Mouse (Mus musculus): ENCODE measurements around the gene Gcnt2. TPM values are rescaled to one million over a fixed set of nuclear protein-coding genes. Genes with fewer than 3 reads are reported as not detected.
"Not testable (repeated sequence)": the region's sequence is repeated elsewhere in the genome, so short reads cannot be mapped to it uniquely, and the experiment has no call there.

The Gcnt2 gene
- polyA plus RNA-seq, 1 experiment: 9.2 TPM

GRCm38 (mm10) chr13:40988418-40988817, 128.9 kb downstream of the Gcnt2 start:
- H3K27me3 ChIP-seq (replicated peaks; ENCODE audit: control insufficient read depth, insufficient read depth, low read length): no peaks in the 10 kb centered on the region
- H3K4me3 ChIP-seq (ENCODE audit: insufficient read depth, low read depth, low read length): no peak overlapping the region
- H3K27ac ChIP-seq (ENCODE audit: insufficient read depth, low read depth, low read length): no peak overlapping the region
- DNase-seq: peak; percentile 20
- no peaks in the 10 kb centered on the region for H3K4me1 ChIP-seq (ENCODE audit: control insufficient read depth, insufficient read depth, low read length)
- no peak for TF ChIP-seq CTCF (conservative IDR thresholded peaks at IDR 0.05; ENCODE audit: insufficient read depth, insufficient read length, low read depth, low read length)
- no peak for TF ChIP-seq POLR2A (IDR thresholded peaks at IDR 0.05; ENCODE audit: low read depth, low read length)
- 35% methylated on average over 2 of the region's 2 CpGs for whole genome bisulfite sequencing
- H3K36me3 ChIP-seq (ENCODE audit: control insufficient read depth, insufficient read depth, low read length): no peaks in the 10 kb centered on the region

DNA sequence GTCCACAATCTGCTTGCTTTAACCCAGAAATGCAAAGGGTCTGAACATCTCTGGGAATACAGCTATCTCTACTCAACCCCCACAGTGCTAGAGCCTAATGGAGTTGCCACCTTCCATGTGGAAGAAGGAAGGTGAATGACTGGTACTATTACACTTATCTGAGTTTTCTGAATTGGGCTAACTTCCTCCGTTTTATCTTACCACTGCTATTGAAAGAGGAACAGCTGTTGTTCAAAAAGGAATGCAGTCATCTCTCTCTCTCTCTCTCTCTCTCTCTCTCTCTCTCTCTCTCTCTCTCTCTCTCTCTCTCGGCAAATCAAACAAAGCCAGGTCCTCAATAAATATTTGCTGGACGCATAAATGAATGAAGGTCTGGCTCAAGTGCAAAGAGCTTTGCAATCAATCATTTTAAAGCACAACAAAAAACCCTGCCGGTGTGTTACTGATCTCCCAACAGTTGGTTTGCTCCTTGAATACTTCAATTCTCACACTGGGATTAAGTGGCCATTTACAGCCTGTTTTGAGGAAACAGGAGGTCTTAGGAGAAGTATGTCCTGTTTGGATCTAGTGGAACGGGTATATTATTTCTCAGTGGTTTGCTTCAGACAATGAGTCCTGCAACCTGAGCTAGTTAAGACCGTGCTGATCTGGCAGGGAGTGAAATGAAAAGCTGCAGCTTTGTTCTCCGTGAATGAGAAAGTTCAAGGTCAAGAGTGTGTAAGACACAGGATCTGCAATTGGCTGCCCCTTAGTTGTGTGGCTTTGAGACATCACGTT, 135.1 kb downstream of the Gcnt2 start:
- 17% methylated on average over 8 of the region's 8 CpGs for WGBS
- no peak overlapping the region for H3K4me3 ChIP-seq (ENCODE audit: insufficient read depth, low read depth, low read length)
- no peak overlapping the region for H3K27ac ChIP-seq (ENCODE audit: insufficient read depth, low read depth, low read length)

GRCm38 (mm10) chr13:40998537-40998936, 139.0 kb downstream of the Gcnt2 start:
- H3K36me3 ChIP-seq (ENCODE audit: control insufficient read depth, insufficient read depth, low read length); H3K4me1 ChIP-seq (ENCODE audit: control insufficient read depth, insufficient read depth, low read length); DNase-seq; H3K4me3 ChIP-seq (ENCODE audit: insufficient read depth, low read depth, low read length); H3K27ac ChIP-seq (ENCODE audit: insufficient read depth, low read depth, low read length); H3K27me3 ChIP-seq (replicated peaks; ENCODE audit: control insufficient read depth, insufficient read depth, low read length): not testable (repeated sequence)
- 88% methylated on average over 5 of the region's 5 CpGs for WGBS

More for the DNA sequence above, 135.1 kb downstream of the Gcnt2 start:
- Histone ChIP-seq H3K4me1 (ENCODE audit: control insufficient read depth, insufficient read depth, low read length) (no peaks in the 10 kb centered on the region), H3K36me3 (ENCODE audit: control insufficient read depth, insufficient read depth, low read length) (no peaks in the 10 kb centered on the region), H3K27me3 (replicated peaks; ENCODE audit: control insufficient read depth, insufficient read depth, low read length) (no peaks in the 10 kb centered on the region)
- TF ChIP-seq CTCF (conservative IDR thresholded peaks at IDR 0.05; ENCODE audit: insufficient read depth, insufficient read length, low read depth, low read length) (no peak), POLR2A (IDR thresholded peaks at IDR 0.05; ENCODE audit: low read depth, low read length) (no peak)
- no peak for DNase-seq

GRCm38 (mm10) chr13:41000140-41000925, 140.8 kb downstream of the Gcnt2 start:
- H3K4me1 ChIP-seq (ENCODE audit: control insufficient read depth, insufficient read depth, low read length): peaks cover 4% of the 10 kb centered on the region; the same call in 1 of the 2 replicates
- H3K4me3 ChIP-seq (ENCODE audit: insufficient read depth, low read depth, low read length): peak overlapping the region; percentile 94
- TF ChIP-seq POLR2A (IDR thresholded peaks at IDR 0.05; ENCODE audit: low read depth, low read length) (no peak), CTCF (conservative IDR thresholded peaks at IDR 0.05; ENCODE audit: insufficient read depth, insufficient read length, low read depth, low read length) (peak; percentile 33; the same call in 1 of the 2 replicates)
- peak overlapping the region; percentile 100 for H3K27ac ChIP-seq (ENCODE audit: insufficient read depth, low read depth, low read length)
- no peaks in the 10 kb centered on the region for H3K27me3 ChIP-seq (replicated peaks; ENCODE audit: control insufficient read depth, insufficient read depth, low read length)
- H3K36me3 ChIP-seq (ENCODE audit: control insufficient read depth, insufficient read depth, low read length): no peaks in the 10 kb centered on the region
- peak; percentile 50 for DNase-seq
- WGBS: under 1% methylated on average over 25 of the region's 25 CpGs

DNA sequence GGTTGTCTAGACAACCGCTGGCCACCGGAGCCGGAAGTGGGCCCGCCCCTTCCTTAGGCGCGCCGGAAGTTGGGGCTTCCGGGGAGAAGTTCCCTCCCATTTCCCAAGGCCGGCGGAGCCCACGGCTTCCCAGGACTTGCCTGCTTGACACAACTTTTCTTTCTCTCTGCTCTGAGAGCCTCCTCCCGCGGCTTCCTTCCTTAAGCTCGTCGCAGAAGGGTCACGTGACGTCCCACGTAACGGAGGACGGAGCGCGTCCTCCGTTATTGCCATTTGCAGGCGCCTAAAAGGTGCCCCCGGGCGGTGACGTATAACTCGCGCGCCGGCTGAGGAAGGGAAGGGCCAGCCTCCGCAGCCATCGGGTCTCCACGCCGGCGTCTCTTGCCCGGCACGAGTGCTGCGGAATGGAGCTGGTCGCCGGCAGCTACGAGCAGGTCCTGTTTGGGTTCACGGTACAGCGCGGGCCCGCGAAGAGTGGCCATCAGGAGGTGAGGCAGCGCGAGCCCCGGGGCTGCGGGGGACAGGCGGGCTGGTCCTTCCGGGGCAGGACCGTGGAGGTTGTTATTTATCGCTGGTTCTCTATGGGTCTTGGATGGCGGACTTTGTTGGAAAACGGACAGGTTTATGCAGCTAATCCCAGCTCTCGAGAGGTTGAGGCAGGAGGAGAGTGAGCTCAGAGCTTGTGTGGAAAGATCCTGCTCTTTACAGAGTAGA, 141.5 kb downstream of the Gcnt2 start, which contains the start of gene Pak1ip1:
TSS of gene Pak1ip1 (plus strand) at position 98 of the 714 bp plus-strand sequence.
- peak; percentile 95 for DNase-seq
- WGBS: under 1% methylated on average over 58 of the region's 58 CpGs
- Histone ChIP-seq H3K4me1 (ENCODE audit: control insufficient read depth, insufficient read depth, low read length) (peaks cover 4% of the 10 kb centered on the region; the same call in 1 of the 2 replicates), H3K4me3 (ENCODE audit: insufficient read depth, low read depth, low read length) (peak within 1 kb of the TSS; percentile 94), H3K27ac (ENCODE audit: insufficient read depth, low read depth, low read length) (peak within 1 kb of the TSS; percentile 100), H3K36me3 (ENCODE audit: control insufficient read depth, insufficient read depth, low read length) (no peaks in the 10 kb centered on the region), H3K27me3 (replicated peaks; ENCODE audit: control insufficient read depth, insufficient read depth, low read length) (no peaks in the 10 kb centered on the region)
- no peak for TF ChIP-seq POLR2A (IDR thresholded peaks at IDR 0.05; ENCODE audit: low read depth, low read length)
- TF ChIP-seq CTCF (conservative IDR thresholded peaks at IDR 0.05; ENCODE audit: insufficient read depth, insufficient read length, low read depth, low read length): no peak

GRCm38 (mm10) chr13:41002001-41002400, 142.4 kb downstream of the Gcnt2 start:
- H3K27ac ChIP-seq (ENCODE audit: insufficient read depth, low read depth, low read length): no peak overlapping the region
- TF ChIP-seq POLR2A (IDR thresholded peaks at IDR 0.05; ENCODE audit: low read depth, low read length) (no peak), CTCF (conservative IDR thresholded peaks at IDR 0.05; ENCODE audit: insufficient read depth, insufficient read length, low read depth, low read length) (no peak)
- no peaks in the 10 kb centered on the region for H3K36me3 ChIP-seq (ENCODE audit: control insufficient read depth, insufficient read depth, low read length)
- H3K27me3 ChIP-seq (replicated peaks; ENCODE audit: control insufficient read depth, insufficient read depth, low read length): no peaks in the 10 kb centered on the region
- H3K4me1 ChIP-seq (ENCODE audit: control insufficient read depth, insufficient read depth, low read length): peaks cover 4% of the 10 kb centered on the region; the same call in 1 of the 2 replicates
- DNase-seq: no peak
- 83% methylated on average over 5 of the region's 5 CpGs for WGBS
- H3K4me3 ChIP-seq (ENCODE audit: insufficient read depth, low read depth, low read length): no peak overlapping the region
